Mouse (Mus musculus): ENCODE measurements around the gene Islr2. TPM values are rescaled to one million over a fixed set of nuclear protein-coding genes. Genes with fewer than 3 reads are reported as not detected.

Gene Islr2
- polyA plus RNA-seq (2015; fragmentation: Nextera tagmentation; extraction: Ambion mirVana) = 0.40 and 0.56 TPM in 2 replicates

DNA sequence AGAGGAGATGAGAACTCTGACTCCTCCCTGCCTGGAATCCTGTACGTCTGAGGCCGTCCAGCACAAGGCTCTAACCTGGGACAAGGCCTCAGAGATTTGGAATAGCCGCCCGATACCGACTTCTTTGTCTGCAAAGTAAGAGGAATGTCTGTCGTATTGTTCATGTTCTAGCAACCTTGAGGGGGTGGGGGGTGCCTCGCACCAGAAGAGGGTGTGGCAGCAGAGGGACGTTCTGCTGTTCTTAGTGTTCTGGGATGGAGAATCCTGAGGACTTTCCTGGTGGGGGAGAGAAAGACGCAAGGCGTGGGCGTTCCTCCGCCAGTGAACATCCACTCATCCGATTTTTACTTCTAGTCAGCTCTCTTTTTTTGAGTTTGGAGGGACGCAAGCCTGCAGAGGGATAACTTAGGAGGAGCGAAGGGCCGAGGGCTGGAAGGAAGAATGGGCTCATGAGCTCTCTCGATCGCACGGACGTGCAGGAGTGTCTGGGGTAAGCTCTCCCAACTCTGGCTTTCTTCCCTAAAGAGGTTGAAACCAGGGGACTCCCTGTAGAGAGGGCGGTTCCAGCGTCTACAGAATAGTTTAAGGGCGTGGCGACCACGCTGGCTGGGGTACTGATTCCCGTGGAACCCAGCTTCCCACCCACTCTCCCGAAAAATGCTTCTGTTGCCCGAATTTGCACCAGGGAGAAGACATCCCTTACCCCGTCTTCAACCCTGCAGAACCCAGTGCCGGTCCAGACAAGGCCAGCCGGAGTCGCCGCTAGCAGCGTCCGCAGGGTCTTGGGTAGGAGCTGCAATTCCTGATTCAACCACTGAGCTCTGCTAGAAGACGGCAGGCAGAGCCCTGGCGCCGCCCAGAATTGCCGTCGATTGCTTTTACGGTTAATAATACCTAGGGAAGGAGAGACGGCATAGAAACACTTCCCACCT lies at the start of gene Islr2, which contains the start of gene Islr:
TSS of gene Islr2 (minus strand) at position 804 of the 932 bp plus-strand sequence.
TSS of gene Islr (minus strand) at position 791 of the 932 bp plus-strand sequence.

DNA sequence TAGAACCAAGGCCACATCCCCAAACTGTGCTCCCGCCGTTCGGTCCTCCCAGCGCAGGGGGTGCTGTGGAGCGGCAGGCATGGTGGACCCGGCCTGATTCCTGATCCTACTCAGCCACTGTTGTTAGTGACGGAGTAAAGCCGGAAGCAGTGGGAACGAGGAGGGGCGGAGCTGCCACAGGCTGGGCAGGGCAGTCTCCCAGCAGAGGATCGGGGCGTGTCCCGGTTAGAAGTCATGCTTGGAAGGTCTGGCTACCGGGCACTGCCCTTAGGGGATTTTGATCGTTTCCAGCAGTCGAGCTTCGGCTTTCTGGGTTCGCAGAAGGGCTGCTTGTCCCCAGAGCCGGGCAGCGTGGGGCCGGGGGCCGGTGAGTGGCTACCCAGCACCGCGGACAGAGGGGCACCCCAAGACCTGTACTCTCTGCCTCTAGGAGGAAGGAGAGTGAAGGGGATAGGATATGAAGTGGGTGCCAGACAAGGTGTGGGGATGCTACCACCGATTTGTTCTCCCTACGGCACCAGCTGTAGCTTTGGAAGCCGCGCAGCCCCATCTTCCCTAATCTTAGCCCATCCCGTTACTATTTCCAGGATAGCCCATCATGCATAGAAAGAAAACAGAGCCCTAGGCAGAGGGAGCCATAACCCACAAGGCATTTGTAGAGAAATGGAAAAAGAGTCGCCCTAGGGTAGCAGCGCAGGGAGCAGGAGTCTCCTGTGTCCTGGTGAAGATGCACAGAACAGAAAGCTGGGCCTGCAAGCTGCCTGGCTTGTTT lies 49.1 kb upstream of the Islr2 start, which contains the start of gene Stoml1:
TSS of gene Stoml1 (plus strand) at position 132 of the 772 bp plus-strand sequence.

DNA sequence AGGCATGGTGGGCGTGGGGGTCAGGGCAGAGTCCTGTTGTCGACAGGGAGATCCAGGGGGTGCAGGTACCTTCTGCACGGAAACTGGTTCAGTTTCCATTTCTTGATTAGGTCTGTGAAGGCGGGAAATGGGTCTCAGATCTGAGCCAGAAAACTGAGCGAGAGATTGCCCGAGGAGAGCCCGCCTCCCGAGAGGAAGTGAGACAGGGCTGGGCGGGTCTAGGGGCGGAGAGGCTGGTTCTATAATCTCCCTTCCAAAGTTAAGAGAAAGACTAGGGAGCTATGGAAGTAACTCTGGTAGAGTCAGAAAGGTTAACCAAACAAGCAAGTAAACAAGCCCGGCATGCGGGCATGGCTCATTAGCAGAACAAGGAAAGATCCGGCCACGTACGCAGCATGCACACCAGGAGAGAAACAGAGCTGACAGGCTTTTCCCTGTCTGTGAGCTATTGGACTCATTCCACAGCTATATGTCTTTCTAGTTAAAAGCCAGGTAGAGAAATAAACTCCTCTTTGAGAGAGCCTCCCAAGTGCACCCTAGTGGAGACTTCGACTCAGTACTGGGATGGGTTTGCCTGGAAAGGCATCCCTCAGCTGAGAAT lies 45.6 kb upstream of the Islr2 start, which contains the start of gene Pml:
TSS of gene Pml (minus strand) at position 195 of the 601 bp plus-strand sequence.

Small RNA genes within 50 kb of the gene (microRNA-seq; reads per million reads assigned to microRNA genes)
- gene Mir6385 = 0 reads per million in 2 experiments

Other genes with a start within 250 kb of the Islr2 start
- 13.9 and 25.2 TPM in 2 replicates for gene Cyp11a1, start 197.9 kb downstream of the Islr2 start, polyA plus RNA-seq (2015; fragmentation: Nextera tagmentation; extraction: Ambion mirVana)
- gene Stra6, start 140.5 kb downstream of the Islr2 start, polyA plus RNA-seq (2015; fragmentation: Nextera tagmentation; extraction: Ambion mirVana) = 0.36 and 0.45 TPM in 2 replicates
- 0.16 TPM in 1 of 2 replicates, not detected in the other for gene Ccdc33, start 85.5 kb downstream of the Islr2 start, polyA plus RNA-seq (2015; fragmentation: Nextera tagmentation; extraction: Ambion mirVana)
- 121 and 144 TPM in 2 replicates for gene Islr, start within 50 bp of the Islr2 start, polyA plus RNA-seq (2015; fragmentation: Nextera tagmentation; extraction: Ambion mirVana)
- 6.0 and 7.2 TPM in 2 replicates for gene Pml, start 45.5 kb upstream of the Islr2 start, polyA plus RNA-seq (2015; fragmentation: Nextera tagmentation; extraction: Ambion mirVana)
- gene Stoml1, start 48.8 kb upstream of the Islr2 start, polyA plus RNA-seq (2015; fragmentation: Nextera tagmentation; extraction: Ambion mirVana) = 16.5 and 19.1 TPM in 2 replicates
- 50.3 and 80.0 TPM in 2 replicates for gene Loxl1, start 108.9 kb upstream of the Islr2 start, polyA plus RNA-seq (2015; fragmentation: Nextera tagmentation; extraction: Ambion mirVana)
- 0.17 TPM in 1 of 2 replicates, not detected in the other for gene Tbc1d21, start 166.1 kb upstream of the Islr2 start, polyA plus RNA-seq (2015; fragmentation: Nextera tagmentation; extraction: Ambion mirVana)

Data from skeletal muscle tissue, postnatal 0 days (tissue).